Mouse (Mus musculus) midbrain, embryonic 11.5 days (tissue): ENCODE measurements around the gene Fbxl19. TPM values are rescaled to one million over a fixed set of nuclear protein-coding genes. Genes with fewer than 3 reads are reported as not detected.

Experiments
- ATAC-seq: fragments of 200-750 bp; cut with Nextera tagmentation; 2 replicates; pipeline ENCODE4 v1.8.0; 2017; ENCODE audit warnings: moderate TSS enrichment, moderate library complexity; ENCODE audit not compliant: low FRiP score
- DNase-seq: peaks from one replicate; pipeline ENCODE4 v3.0.0; 2015; ENCODE audit warnings: low spot score; ENCODE audit errors: missing footprints
- H3K27ac ChIP-seq: fragments of 300-500 bp; sonication (generic); 2 replicates; pipeline ENCODE4 v1.5.1; 2014; ENCODE audit warnings: low read depth, low read length
- H3K27me3 ChIP-seq: fragments of 300-500 bp; sonication (generic); 2 replicates; pipeline ENCODE4 v1.6.1; 2014; ENCODE audit warnings: mild to moderate bottlenecking, low read length, moderate library complexity, mixed read lengths; ENCODE audit not compliant: control insufficient read depth, insufficient read depth
- H3K36me3 ChIP-seq: fragments of 300-500 bp; sonication (generic); 2 replicates; pipeline ENCODE4 v1.6.1; 2014; ENCODE audit warnings: mild to moderate bottlenecking, low read length, moderate library complexity, mixed read lengths; ENCODE audit not compliant: control insufficient read depth, insufficient read depth
- H3K4me1 ChIP-seq: fragments of 300-500 bp; sonication (generic); 2 replicates; pipeline ENCODE4 v1.6.1; 2014; ENCODE audit warnings: low read length; ENCODE audit not compliant: control insufficient read depth, insufficient read depth
- H3K4me2 ChIP-seq: fragments of 300-500 bp; sonication (generic); 2 replicates; pipeline ENCODE4 v1.6.1; 2014; ENCODE audit warnings: mild to moderate bottlenecking, moderate library complexity
- H3K4me3 ChIP-seq: fragments of 300-500 bp; sonication (generic); 2 replicates; pipeline ENCODE4 v1.5.1; 2014; ENCODE audit warnings: low read depth, low read length
- H3K9ac ChIP-seq: fragments of 300-500 bp; sonication (generic); 2 replicates; pipeline ENCODE4 v1.6.1; 2014; ENCODE audit warnings: low read length
- H3K9me3 ChIP-seq: fragments of 300-500 bp; sonication (generic); 2 replicates; pipeline ENCODE4 v1.6.1; 2016; ENCODE audit warnings: low read length; ENCODE audit not compliant: control insufficient read depth
- WGBS: fragments of 180-500 bp; shearing (Covaris S2); extraction: QIAGEN DNeasy Blood & Tissue Kit; methylation state at CpG from one replicate; pipeline ENCODE4 v1.1.7; 2014; 5-methylcytosine and 5-hydroxymethylcytosine counted together
- polyA plus RNA-seq: library from polyadenylated mRNA; unstranded; fragments of >200 nt; fragmentation: Nextera tagmentation; extraction: Ambion mirVana; gene quantifications from 2 replicates; pipeline ENCODE4 v1.2.1, GENCODE M21; 2014

Gene Fbxl19
- polyA plus RNA-seq, 1 experiment from 2014 or later = 9.3 TPM

- Histone ChIP-seq H3K36me3 (peaks cover 13% of the 10 kb centered on the region; the same call in 1 of the 2 replicates), H3K4me2 (no peak overlapping the region), H3K27ac (no peak overlapping the region), H3K4me1 (no peaks in the 10 kb centered on the region), H3K9ac (no peak overlapping the region), H3K4me3 (no peak overlapping the region), H3K9me3 (no peaks in the 10 kb centered on the region), H3K27me3 (no peaks in the 10 kb centered on the region)
- no peak for DNase-seq
- no peak for ATAC-seq
- WGBS = 80% methylated on average over 6 of the region's 6 CpGs
Observed at GRCm38 (mm10) chr7:127759716-127760115, 15.4 kb downstream of the Fbxl19 start.

- ATAC-seq (no peak), DNase-seq (no peak)
- 99% methylated on average over 3 of the region's 3 CpGs for WGBS
Observed at GRCm38 (mm10) chr7:127760478-127760877, 16.1 kb downstream of the Fbxl19 start.

GRCm38 (mm10) chr7:127761026-127761425 lies 16.7 kb downstream of the Fbxl19 start:
- H3K27ac ChIP-seq = no peak overlapping the region
- DNase-seq (peak; percentile 94), ATAC-seq (no peak)
- H3K4me1 ChIP-seq = no peaks in the 10 kb centered on the region
- H3K9me3 ChIP-seq = no peaks in the 10 kb centered on the region
- H3K4me3 ChIP-seq = no peak overlapping the region
- H3K9ac ChIP-seq = no peak overlapping the region
- H3K4me2 ChIP-seq = no peak overlapping the region
- H3K36me3 ChIP-seq = peaks cover 13% of the 10 kb centered on the region; the same call in 1 of the 2 replicates
- 47% methylated on average over 7 of the region's 7 CpGs for WGBS
- no peaks in the 10 kb centered on the region for H3K27me3 ChIP-seq

More at GRCm38 (mm10) chr7:127760478-127760877, 16.1 kb downstream of the Fbxl19 start:
- Histone ChIP-seq H3K9me3 (no peaks in the 10 kb centered on the region), H3K27ac (no peak overlapping the region), H3K36me3 (peaks cover 13% of the 10 kb centered on the region; the same call in 1 of the 2 replicates), H3K4me3 (no peak overlapping the region), H3K4me1 (no peaks in the 10 kb centered on the region), H3K9ac (no peak overlapping the region), H3K4me2 (no peak overlapping the region), H3K27me3 (no peaks in the 10 kb centered on the region)

GRCm38 (mm10) chr7:127763642-127764041 lies 19.3 kb downstream of the Fbxl19 start:
- H3K9me3 ChIP-seq = no peaks in the 10 kb centered on the region
- H3K4me2 ChIP-seq = no peak overlapping the region
- no peak for ATAC-seq
- no peaks in the 10 kb centered on the region for H3K27me3 ChIP-seq
- no peak overlapping the region for H3K9ac ChIP-seq
- H3K4me1 ChIP-seq = peaks cover 5% of the 10 kb centered on the region
- peaks cover 16% of the 10 kb centered on the region for H3K36me3 ChIP-seq
- no peak overlapping the region for H3K27ac ChIP-seq
- DNase-seq = no peak
- WGBS = 91% methylated on average over 4 of the region's 4 CpGs
- H3K4me3 ChIP-seq = no peak overlapping the region

GRCm38 (mm10) chr7:127765756-127766155 lies 21.4 kb downstream of the Fbxl19 start:
- peaks cover 23% of the 10 kb centered on the region for H3K4me1 ChIP-seq
- H3K27ac ChIP-seq = no peak overlapping the region
- H3K4me3 ChIP-seq = no peak overlapping the region
- H3K9me3 ChIP-seq = no peaks in the 10 kb centered on the region
- H3K36me3 ChIP-seq = peaks cover 16% of the 10 kb centered on the region
- no peak overlapping the region for H3K4me2 ChIP-seq
- no peak overlapping the region for H3K9ac ChIP-seq
- WGBS = 95% methylated on average over 2 of the region's 2 CpGs
- ATAC-seq (no peak), DNase-seq (no peak)
- no peaks in the 10 kb centered on the region; the same call in 1 of the 2 replicates for H3K27me3 ChIP-seq

- WGBS = 82% methylated on average over 17 of the region's 17 CpGs
- Histone ChIP-seq H3K4me3 (no peak overlapping the region), H3K9ac (no peak overlapping the region), H3K4me1 (peaks cover 23% of the 10 kb centered on the region), H3K9me3 (no peaks in the 10 kb centered on the region), H3K27me3 (no peaks in the 10 kb centered on the region; the same call in 1 of the 2 replicates), H3K27ac (no peak overlapping the region), H3K36me3 (peaks cover 16% of the 10 kb centered on the region), H3K4me2 (no peak overlapping the region)
- ATAC-seq (no peak), DNase-seq (no peak)
Observed at GRCm38 (mm10) chr7:127766851-127767609, 22.7 kb downstream of the Fbxl19 start.

GRCm38 (mm10) chr7:127767671-127768345 lies 23.5 kb downstream of the Fbxl19 start:
- H3K9ac ChIP-seq = no peak overlapping the region
- peaks cover 16% of the 10 kb centered on the region for H3K36me3 ChIP-seq
- H3K27me3 ChIP-seq = no peaks in the 10 kb centered on the region; the same call in 1 of the 2 replicates
- no peak overlapping the region for H3K4me3 ChIP-seq
- H3K9me3 ChIP-seq = no peaks in the 10 kb centered on the region
- H3K4me1 ChIP-seq = peaks cover 23% of the 10 kb centered on the region
- ATAC-seq (no peak), DNase-seq (no peak)
- H3K27ac ChIP-seq = no peak overlapping the region
- 93% methylated on average over 19 of the region's 19 CpGs for WGBS
- no peak overlapping the region for H3K4me2 ChIP-seq

GRCm38 (mm10) chr7:127768346-127768996 lies 24.1 kb downstream of the Fbxl19 start:
- 41% methylated on average over 13 of the region's 13 CpGs for WGBS
- H3K9me3 ChIP-seq = no peaks in the 10 kb centered on the region
- H3K4me1 ChIP-seq = peaks cover 23% of the 10 kb centered on the region
- peak overlapping the region; percentile 62 for H3K27ac ChIP-seq
- ATAC-seq = no peak; the same call in 1 of the 2 replicates
- peaks cover 12% of the 10 kb centered on the region for H3K36me3 ChIP-seq
- H3K27me3 ChIP-seq = no peaks in the 10 kb centered on the region; the same call in 1 of the 2 replicates
- H3K4me3 ChIP-seq = no peak overlapping the region
- H3K4me2 ChIP-seq = peak overlapping the region; percentile 21; the same call in 1 of the 2 replicates
- no peak overlapping the region for H3K9ac ChIP-seq
- DNase-seq = no peak
